Mouse (Mus musculus) spleen, adult 10 weeks (tissue): ENCODE results near the gene Dnajb9. TPM values are rescaled to one million over a fixed set of nuclear protein-coding genes. Genes with fewer than 3 reads are reported as not detected.

ENCODE experiments used
- polyA plus RNA-seq: library from polyadenylated mRNA; stranded (reverse); fragments of 350-450 nt; fragmentation: Illumina TruSeq; extraction: RNeasy Lipid Tissue Mini Kit (QIAGEN cat#74804); gene quantifications from one replicate; pipeline ENCODE4 v1.2.3, GENCODE M21; 2015; ENCODE audit warnings: low replicate concordance; ENCODE audit not compliant: insufficient read depth

The Dnajb9 gene
- 48.9 TPM for polyA plus RNA-seq

DNA sequence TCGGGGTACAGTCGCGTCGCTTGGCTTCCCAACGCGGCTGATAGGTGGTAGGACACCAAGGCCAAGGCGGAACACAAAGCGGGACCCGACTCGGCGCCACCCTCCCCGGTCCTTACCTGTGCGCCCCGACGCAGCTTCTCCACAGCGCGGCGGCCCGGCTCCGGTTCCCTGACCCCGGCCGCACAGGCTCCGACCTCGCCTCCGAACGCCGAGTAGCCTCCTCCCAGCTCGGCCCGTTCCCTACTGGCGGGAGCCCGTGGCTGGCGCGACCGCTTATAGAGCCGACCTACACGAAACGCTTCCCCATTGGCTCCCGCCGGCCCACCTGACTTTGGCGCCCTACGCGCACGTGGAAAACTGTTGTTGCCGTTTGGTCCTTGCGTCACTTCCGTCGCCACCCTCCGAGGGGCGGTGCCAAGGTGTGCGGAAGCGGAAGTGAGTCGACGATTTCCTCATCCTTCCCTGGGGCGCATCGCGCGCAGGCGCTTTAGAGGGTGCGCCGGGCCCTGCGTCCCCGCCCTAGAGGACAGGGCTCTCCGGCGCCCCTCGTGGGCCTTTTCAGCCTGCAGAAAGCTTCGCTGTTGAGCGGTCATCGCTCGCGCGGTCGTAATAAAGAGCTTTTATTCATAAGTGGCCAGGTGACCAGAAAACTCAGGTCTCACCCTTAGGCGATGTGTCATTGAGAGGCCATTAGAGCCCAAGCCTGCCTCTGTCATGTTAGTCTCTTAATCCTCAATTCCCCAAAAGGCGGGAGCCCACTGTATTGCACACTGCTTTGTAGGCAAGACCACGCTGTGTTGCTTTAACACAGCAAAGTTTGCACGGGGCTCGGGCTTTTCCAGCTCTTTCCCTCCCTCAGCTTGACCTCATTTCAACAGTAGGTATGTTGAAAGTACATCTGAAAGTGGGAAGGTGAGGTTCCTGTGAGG is at the start of gene Dnajb9:
Gene Dnajb9 (minus strand): TSS at position 503 of the 929 bp plus-strand sequence.

DNA sequence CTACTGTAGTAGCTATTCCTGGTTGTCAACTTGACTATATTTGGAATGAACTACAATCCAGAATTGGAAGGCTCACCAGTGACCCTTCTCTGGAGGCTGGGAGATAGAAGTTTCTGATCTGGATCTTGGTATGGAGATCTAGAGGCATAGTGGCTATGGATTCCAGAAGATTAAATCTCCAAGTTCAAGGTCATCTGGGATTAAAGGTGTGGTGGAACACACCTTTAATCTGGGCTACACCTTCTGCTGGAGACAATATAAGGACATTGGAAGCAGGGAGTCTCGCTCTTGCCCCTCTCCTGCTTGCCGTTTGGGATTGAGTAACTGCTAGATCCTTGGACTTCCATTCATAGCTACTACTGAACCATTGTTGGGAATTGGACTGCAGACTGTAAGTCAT is 10.9 kb upstream of the Dnajb9 start, which contains the start of gene Pnpla8:
Gene Pnpla8 (plus strand): TSS at position 301 of the 400 bp plus-strand sequence.

Other genes starting within 250 kb of the Dnajb9 start
- gene Pnpla8, start 11.0 kb upstream of the Dnajb9 start, polyA plus RNA-seq: 59.8 TPM
- gene Nrcam, start 118.6 kb upstream of the Dnajb9 start, polyA plus RNA-seq: 0.29 TPM